Mouse (Mus musculus): ENCODE measurements around the gene H2-Q10. TPM values are rescaled to one million over a fixed set of nuclear protein-coding genes. Genes with fewer than 3 reads are reported as not detected.

Gene H2-Q10
- total RNA-seq, 2 experiments from 2014 or later = 0.15 TPM; not detected in 1

DNA sequence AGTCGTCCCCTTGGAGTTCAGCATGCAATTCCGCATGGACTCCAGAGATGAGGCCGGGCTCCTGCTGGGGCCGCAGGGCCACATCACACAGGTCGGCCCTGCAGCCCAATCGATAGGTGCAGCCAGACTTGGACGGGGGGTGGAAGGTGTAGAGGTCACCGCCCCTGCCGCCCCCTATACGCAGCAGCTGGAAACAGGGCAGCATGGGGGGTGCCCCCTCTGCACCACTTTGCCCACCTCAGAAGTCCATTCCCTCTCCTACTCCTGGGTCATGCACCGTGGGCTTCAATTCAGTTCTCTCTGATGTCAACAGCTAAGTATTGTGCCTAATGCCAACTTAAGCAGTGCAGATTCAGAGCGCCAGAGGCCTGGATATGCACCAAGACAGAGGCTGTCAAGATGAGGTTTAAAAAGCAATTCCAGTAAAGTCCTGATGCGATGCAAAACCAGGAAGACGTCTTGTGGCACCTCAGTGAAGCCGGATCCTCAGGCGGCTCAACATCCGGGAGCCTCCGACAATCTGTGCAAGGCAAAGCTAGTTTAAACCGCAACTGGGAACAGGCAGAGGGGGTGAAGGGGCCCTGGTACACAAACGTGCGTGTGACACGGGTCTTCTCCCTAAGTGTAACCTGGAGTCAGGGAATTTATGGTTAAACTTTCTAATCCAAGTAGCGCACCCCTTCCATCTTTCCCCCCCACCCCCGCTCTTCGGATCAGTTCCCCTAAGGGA lies 46.2 kb downstream of the H2-Q10 start:
- DNase-seq = no peak

GRCm38 (mm10) chr17:35516652-35517500 lies 47.0 kb downstream of the H2-Q10 start, which contains the start of the genes Tcf19 and Cchcr1:
Gene Tcf19 (minus strand): TSS chr17:35516824.
Gene Cchcr1 (plus strand): TSS chr17:35517100.
- DNase-seq = peak; percentile 93 to 95

DNA sequence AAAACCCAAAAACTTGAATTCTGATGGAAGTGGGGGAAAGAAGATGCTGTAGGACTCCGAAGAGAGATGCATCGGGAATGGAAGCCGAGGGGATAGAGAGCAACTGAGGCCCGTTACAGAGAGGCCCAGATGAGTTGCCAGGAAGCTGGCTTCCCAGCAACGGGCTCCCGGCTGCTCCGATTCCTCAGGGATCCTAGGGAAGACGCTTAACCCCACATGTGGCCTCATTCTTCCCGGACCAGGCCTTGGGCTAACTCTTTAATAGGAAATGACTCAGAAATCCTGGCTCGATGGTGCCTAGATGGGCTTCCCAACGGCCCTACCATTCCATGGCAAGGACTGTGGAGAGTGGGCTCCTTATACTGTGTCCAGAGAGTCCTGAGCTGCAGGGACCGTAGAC lies 47.6 kb downstream of the H2-Q10 start:
- no peak for DNase-seq

Other genes starting within 250 kb of the H2-Q10 start
- not detected for gene Gm16181, start 249.3 kb upstream of the H2-Q10 start, total RNA-seq (2021)
- gene Atp6v1g2, start 236.4 kb upstream of the H2-Q10 start, total RNA-seq (2021) = 100 to 1,000 TPM; 602 to 647 TPM
- gene Nfkbil1, start 234.3 kb upstream of the H2-Q10 start, total RNA-seq (2021) = 10 to 100 TPM; 13.3 to 13.6 TPM
- 100 to 1,000 TPM; 220 to 232 TPM for gene Ddx39b, start 228.3 kb upstream of the H2-Q10 start, total RNA-seq (2021)
- 10 to 100 TPM; 13.4 to 18.0 TPM for gene H2-D1, start 207.4 kb upstream of the H2-Q10 start, total RNA-seq (2021)
- under 1 TPM in 1 of 2 experiments, not detected in 1; 0.20 TPM for gene H2-Q1, start 149.7 kb upstream of the H2-Q10 start, total RNA-seq (2021)
- gene H2-Q2, start 127.8 kb upstream of the H2-Q10 start, total RNA-seq (2021) = under 1 TPM in 1 of 2 experiments, not detected in 1; 0.37 TPM
- gene H2-Q4, start 90.5 kb upstream of the H2-Q10 start, total RNA-seq (2021) = 1 to 10 TPM; 1.3 to 2.5 TPM
- not detected for gene H2-Q6, start 45.2 kb upstream of the H2-Q10 start, total RNA-seq (2021)
- gene H2-Q7, start 30.9 kb upstream of the H2-Q10 start, total RNA-seq (2021) = under 1 TPM; 0.65 to 0.88 TPM
- gene Pou5f1, start 35.9 kb downstream of the H2-Q10 start, total RNA-seq (2021) = under 1 TPM in 1 of 2 experiments, not detected in 1; 0.32 TPM
- 1 to 10 TPM; 4.3 to 5.8 TPM for gene Tcf19, start 46.7 kb downstream of the H2-Q10 start, total RNA-seq (2021)
- gene Cchcr1, start 47.0 kb downstream of the H2-Q10 start, total RNA-seq (2021) = 10 to 100 TPM in 1 of 2 experiments, 1 to 10 TPM in 1; 9.3 to 10.0 TPM
- under 1 TPM; 0.42 to 0.63 TPM for gene Psors1c2, start 63.1 kb downstream of the H2-Q10 start, total RNA-seq (2021)
- gene Cdsn, start 82.0 kb downstream of the H2-Q10 start, total RNA-seq (2021) = under 1 TPM in 1 of 2 experiments, not detected in 1; 0.40 TPM
- not detected for gene 2300002M23Rik, start 97.4 kb downstream of the H2-Q10 start, total RNA-seq (2021)
- gene Sfta2, start 131.5 kb downstream of the H2-Q10 start, total RNA-seq (2021) = not detected
- gene Gm9573, start 156.5 kb downstream of the H2-Q10 start, total RNA-seq (2021) = not detected
- gene Mucl3, start 173.6 kb downstream of the H2-Q10 start, total RNA-seq (2021) = not detected
- gene Vars2, start 197.5 kb downstream of the H2-Q10 start, total RNA-seq (2021) = 10 to 100 TPM; 41.8 to 43.4 TPM
- 10 to 100 TPM; 31.1 to 32.1 TPM for gene Gtf2h4, start 203.7 kb downstream of the H2-Q10 start, total RNA-seq (2021)
- gene Ddr1, start 234.5 kb downstream of the H2-Q10 start, total RNA-seq (2021) = 10 to 100 TPM; 62.7 to 63.9 TPM